Mouse (Mus musculus) liver, adult 2 months (tissue): ENCODE data around the gene Prdm2.

ENCODE experiments used
- CTCF ChIP-seq: fragments of 200-500 bp; IDR thresholded peaks from 2 replicates; pipeline ENCODE4 v1.5.1; 2011; ENCODE audit warnings: low read depth, low read length, control low read depth
- POLR2A ChIP-seq: fragments of 200-500 bp; IDR thresholded peaks from 2 replicates; pipeline ENCODE4 v1.6.1; 2011; ENCODE audit warnings: low read length, control low read depth; ENCODE audit not compliant: insufficient read depth; ENCODE audit errors: extremely low read depth

DNA sequence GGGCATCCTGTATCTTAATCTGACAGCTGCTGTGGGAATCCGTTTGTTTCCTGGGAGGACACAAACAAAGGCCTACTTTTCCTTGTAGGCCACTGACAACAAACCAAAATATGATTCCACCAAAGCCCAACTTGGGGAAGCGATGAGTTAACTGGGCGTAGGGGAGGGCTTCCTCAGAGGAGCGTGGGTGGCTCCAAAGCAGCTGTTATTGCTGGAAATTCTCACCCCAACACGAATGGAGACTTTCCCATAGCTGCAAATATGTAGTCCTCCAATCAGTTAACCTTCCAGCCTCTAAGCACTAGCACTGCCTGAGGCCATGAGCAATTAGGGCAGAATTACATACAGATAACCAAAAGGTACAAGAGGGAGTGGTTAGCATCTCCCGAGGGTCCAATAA is 112.6 kb downstream of the Prdm2 start:
- TF ChIP-seq POLR2A (no peak), CTCF (no peak)
